Mouse (Mus musculus) thymus, postnatal 10 days (tissue): ENCODE data around the gene Akr1b3.
A peak's percentile ranks its signal among the peaks of the same experiment; 100 is the strongest.
"Not testable (repeated sequence)": the region's sequence is repeated elsewhere in the genome, so short reads cannot be mapped to it uniquely, and the experiment has no call there.

Experiments
- DNase-seq, 2 experiments: peaks; one replicate each; pipeline ENCODE4 v3.0.0; 2021; ENCODE audit warnings: low spot score in 2 of 2

The Akr1b3 gene

DNA sequence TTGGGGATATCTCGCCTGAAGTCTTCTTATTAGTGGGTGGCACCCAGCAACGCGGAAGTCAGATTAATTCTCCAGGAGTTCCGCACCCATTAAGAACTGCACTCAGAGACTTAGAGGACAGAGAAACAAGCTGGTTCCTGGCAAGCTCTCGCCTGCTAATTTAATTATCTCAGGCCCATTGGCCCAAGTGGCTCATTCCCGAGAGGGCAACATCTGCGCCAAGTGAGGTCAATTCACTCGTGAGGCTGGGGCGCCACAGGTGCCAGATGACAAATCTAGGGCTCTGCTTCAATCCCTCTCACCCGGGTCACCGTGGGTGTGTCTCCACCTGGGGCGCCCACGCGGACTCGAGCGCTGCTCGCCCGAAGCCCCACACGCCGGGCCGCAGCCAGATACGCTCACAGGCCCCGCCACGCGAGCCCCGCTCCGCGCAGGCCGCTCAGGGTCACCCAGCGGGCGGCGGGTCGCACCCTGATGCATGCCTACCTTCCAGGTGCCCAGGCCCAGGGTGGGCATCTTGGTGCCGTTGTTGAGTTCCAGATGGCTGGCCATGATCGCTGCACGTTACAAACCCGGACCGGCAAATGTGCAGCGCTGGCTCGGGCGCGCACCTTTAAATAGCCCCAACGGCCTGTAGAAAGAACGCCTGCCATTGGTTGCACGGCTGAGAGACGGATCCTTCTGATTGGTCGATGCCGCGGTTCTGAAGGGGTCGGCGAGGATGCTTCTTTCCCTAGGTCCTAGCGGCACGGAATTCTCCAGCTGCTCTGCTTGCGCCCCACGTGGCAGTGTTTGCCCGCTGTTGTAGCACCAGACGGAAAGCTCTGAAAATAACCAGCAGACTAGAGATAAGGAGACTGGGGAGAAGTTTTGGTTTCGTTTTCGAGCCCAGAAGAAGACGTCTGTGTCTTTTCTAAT is at the start of gene Akr1b3:
Gene Akr1b3, minus strand, starts transcription at position 625 of the 918 bp plus-strand sequence.
- DNase-seq, result peak; percentile 86 to 89

DNA sequence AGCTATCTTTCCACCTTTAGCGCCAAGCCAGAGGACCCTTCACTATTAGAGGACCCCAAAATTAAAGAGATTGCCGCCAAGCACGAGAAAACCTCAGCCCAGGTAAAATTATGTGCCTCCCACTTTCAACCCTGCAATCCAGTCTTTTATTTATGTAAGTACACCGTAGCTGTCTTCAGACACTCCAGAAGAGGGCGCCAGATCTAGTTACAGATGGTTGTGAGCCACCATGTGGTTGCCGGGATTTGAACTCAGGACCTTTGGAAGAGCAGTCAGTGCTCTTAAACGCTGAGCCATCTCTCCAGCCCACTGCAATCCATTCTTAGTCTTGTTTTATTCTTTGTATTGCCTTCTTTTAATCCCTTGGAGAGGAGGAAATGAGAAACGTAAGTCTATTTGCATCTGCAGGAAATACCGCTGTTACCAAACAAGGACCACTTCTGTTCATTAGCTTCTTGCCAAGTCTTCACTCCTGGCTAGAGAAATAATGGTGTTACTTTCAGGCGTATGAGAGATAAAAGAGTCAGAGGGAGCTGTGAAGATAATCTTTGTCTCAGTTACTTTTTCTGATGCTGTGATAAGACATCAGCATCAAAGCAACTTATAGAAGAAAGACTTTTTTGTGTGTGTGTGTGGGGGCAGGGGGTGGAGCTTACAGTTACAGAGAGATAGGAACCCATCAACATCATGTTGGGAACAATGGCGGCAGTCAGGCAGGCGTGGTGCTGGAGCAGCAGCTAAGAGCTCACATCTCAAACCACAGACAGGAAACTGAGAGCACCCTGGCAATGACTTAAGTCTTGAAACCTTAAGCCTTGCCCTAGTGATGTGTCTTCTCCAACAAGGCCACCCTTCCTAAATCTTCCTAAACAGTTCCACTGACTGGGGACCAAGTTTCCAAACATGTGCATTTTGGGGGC is 47.2 kb upstream of the Akr1b3 start:
- DNase-seq, result peak; percentile 23 to 35

DNA sequence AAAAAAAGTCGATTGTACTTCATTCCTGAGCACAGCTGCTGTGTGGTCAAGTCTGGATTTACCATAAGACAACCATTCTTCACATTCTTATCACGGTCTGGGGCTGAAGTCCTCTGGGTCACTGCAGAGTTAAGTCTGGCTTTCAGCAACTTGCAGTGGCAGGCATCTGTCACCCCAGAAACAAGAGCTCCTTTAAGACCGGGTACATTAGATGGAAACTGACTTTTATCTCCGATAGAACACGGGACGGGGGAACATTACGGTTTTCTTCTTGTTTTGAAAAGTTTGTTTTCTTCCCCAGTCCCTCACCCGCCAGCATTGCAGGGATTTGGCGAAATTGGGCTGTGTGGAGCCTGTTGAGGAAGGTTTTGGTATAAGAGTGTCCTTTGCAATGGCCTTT is 38.6 kb upstream of the Akr1b3 start:
- DNase-seq, result no peak

DNA sequence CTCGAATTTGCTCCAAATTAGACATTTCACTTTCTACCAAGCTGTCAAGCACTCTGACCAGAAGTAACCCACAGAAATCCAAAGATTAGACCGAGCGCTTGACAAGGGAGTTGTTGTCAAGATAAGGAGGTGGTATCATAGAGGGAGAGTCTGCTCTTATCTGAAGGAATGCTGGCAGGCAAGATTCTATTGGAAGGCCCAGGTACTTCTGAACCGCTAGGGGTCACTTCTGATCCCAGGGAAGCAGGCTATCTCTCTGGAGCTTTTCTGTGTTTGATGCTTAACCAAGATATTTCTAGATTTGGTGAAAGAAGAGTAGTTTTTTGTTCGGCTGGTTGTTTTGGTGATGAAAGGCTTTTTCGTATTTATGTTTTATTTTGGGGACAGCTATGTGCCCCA is 38.1 kb upstream of the Akr1b3 start:
- DNase-seq, result no peak

DNA sequence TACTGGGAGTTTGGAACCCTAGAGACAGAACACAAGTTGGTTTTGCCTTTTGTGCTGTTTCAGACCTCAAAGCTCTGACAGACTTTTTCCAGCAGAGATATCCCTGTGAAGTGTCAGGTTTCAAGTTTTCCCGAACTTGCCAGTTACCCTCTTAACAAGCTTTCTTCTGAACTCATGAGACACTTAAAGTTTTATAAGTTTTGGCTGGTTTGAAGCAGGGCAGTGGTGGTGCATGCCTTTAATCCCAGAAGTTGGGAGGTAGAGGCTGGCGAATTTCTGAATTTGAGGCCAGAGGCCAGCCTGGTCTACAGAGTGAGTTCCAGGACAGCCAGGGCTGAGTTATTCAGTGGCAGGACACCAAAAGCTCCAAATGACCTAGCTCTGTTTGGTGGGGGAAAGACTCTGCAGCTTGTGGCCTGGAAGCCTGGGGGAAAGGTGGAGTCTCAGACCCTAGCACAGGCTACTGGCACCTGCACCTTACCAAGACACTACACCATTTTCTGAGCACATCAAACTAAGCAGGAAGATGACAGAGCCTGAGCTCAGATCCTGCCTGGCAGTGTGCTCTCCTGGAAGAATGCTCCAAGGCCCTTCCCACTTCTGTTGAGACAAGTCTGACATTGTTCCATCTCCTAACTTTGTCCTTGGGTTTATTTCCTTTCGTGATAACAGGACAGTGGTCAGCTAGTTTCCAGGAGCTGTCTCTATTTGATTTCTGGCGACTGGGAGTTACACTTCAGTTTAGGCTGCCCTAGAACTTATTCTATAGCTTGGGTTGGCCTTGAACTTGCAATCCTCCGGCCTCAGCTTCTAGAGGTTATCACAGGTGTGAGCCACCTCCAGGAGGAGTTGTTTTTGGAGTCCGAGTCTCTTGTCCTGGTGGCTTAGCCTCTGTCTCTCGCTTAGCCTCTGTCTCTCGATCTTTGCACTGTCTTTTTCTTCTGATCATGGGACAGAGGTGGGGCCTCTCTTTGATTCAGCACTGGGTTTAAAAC is 37.4 kb upstream of the Akr1b3 start:
- DNase-seq, result no peak

DNA sequence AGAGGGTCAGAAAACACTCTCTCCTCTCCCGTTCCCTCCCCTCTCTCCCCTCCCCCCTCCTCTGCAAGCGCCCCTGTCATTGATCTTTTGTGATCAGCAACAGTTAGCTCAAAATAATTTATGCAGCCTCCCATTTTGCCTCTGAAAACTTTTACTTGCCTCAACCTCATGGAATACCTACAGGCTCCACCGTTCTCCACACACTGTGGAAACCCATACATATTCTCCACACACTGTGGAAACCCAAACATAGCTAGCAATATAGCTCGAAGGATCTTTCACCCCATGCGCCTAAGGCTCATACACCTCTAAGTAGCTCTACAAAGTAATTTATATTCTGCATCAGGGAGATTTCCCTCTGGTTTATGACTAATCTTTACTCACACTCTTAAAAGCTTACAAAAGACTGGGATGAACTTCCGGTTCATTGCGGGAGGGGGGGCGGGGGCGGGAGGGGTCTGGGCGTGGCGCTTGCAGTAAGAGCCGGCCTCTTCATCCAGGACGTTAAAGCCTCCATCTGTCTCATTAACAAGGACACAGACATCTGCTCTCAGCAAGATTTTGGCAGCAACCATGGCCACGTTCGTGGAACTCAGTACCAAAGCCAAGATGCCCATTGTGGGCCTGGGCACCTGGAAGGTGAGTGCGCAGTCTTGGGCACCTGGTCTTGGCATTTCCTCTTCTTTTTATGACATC is 36.5 kb upstream of the Akr1b3 start, which contains the start of gene Akr1b8:
Gene Akr1b8, plus strand, starts transcription at position 462 of the 696 bp plus-strand sequence.
- DNase-seq, result no peak

DNA sequence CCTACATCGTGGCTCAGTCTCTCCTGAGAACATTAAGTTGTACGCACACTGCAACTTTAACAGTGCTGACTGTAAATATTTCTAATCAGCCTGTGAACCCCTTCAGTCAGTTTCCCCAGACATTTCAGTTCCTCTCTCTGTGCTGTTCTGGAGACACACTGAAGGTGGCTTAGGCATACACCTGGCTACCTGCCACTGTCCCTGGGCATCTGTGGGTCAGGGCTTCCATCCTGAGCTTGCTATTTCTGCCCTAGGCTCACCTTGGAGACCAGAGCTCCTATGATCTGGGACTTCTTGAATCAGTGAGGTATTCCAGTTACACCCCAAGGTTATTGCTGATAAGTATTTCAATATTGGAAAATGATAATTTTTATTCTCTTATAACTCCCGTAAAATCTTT is 35.1 kb upstream of the Akr1b3 start:
- DNase-seq, result no peak

DNA sequence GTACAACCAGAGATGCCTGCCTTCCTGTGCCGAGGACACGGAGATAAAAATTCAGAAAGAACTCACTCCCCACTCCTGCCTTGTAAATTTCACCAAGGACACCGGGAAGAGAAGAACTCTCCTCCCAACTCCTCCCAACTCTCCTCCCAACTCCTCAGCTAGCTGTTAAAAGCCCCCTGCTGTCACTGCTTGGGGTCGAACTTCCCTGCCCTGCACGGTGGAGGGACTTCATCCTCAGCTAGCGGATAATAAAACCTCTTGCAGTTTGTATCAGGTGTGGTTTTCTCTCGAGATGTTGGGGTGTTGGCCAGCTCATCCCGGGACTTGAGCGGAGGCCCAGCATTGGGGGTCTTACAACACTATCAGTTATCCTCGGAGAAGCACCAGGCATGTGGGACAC is 34.2 kb upstream of the Akr1b3 start:
- DNase-seq, result not testable (repeated sequence)

DNA sequence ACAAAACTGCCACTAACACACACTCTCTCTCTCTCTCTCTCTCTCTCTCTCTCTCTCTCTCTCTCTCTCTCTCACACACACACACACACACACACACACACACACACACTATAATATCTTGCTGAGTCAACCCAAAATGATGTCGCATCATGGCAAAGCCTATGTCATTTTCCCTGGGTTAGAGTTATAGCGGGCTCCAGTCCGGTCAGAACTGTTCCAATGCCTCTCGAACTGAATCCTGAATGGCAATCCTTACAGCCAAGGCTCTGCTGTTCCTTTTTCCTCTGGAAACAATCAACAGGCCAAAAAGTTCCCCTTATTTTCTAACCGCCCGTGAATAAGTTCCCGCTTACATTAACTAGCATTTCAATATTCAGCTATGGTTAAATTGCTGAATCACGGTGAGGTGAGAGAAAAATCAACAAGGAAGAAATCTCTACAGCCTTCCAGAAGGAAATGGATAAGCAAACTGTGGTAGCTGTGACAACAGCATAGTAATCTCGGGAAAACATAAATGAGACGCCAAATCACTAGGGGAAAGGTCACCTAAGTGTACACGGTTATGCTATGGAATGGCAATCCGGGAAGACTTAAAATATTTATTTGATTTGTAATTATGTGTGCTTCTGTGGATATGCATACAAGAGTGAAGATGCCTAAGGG is 32.9 kb upstream of the Akr1b3 start:
- no peak for DNase-seq

DNA sequence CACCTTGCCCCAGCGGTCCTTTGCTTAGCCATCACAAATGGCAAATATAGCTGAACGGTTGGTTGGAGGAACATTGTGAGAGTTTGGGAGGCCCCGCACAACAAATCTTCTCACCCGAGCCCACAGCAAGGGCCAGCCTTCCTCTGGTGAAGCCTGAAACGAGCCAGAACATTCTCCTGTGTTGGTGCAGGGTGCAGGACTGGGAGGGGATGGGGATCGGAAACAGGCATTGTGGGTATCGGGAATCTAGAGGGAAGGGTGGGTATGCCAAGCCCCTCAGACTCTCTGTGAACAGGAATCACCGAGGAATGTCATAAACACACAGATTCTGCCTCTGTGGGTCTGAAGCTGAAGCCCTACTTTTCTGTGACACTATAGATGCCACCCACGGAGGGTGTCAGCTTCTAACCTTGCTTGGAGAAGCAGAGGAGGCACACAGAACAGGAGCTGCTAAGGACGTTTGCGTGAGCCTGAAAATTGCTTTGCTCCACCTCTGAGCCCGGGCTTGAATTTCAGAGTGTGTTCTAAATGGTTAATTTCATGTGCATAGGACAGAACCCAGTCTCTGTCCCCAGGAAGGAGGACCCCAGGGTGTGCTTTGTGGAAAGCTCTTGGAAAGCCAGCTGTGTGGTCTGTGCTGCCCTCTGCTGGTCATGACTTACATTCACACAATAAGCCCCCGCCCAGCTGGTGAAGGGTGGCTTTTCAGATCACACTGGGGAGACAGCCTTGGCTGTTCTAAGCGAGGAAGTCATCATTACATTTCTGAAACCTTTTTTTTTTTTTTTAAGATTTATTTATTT is 29.0 kb upstream of the Akr1b3 start:
- peak; percentile 49 to 78 for DNase-seq

DNA sequence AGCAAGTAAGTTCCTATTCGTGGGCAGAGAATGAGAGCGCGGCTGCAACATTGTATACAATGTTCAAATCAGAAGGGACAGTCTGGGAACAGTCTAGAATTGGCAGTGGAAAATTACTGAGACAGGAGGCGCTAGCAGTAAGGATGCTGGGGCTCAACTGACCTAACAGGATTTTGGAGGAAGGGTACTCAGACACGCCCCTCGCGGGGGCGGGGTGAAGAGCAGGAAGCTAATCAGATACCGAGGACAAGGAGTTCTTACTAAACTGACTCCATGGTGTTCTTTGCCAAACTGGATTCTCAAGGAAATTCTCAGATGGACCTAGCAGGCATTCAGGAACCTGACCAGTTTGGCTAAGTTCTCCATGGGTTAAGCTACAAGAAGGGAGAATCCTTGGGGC is 27.7 kb upstream of the Akr1b3 start:
- no peak for DNase-seq

DNA sequence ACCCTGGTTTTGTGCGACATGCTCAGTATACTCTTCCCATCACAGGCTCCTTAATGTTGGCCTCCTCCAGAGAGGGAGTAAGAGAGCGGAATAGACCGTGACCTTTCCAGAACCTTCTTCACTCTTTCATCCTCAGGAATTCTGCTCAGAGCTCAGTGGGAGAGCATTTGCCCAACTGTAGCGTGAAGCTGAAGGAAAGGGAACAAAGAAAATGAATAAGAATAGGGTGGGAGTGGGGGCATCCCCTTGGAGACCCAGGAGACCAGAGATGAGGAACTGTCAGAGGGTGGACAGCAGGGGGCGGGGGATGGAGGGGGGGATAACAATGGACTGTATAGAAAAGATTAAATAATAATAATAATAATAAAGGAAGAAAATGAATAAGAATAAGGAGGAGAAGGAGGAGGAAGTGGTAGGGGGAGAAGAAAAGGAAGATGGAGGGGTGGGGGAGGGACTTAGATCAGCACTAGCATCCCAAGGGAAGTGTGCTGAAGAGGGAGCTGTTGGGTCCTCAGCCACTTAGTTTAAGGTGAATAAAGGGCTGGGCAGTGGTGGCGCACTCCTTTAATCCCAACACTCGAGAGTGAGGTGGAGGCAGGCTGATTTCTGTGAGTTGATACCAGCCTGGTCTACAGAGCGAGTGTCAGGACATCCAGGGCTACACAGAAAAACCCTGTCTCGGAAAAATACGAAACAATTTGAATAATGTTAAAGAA is 27.0 kb upstream of the Akr1b3 start:
- DNase-seq, result no peak

DNA sequence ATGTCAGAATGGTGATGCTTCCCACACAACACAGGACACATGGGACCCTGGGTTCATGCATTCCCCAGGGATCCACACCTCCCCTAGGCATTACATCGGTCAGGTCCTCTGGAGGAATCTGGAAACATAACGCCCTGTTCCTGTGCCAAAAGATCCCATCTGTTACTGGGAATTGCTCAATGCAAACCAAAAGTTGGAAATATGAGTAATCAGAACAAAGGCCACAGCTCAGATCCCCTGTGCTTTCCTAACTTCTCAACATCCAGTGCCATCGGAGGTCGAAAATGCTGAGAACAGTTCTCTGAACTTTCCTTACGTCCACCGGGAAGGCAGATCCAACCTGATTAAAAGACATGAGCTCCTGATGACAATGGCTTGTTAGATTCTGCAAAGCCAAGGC is 26.1 kb upstream of the Akr1b3 start:
- no peak for DNase-seq

DNA sequence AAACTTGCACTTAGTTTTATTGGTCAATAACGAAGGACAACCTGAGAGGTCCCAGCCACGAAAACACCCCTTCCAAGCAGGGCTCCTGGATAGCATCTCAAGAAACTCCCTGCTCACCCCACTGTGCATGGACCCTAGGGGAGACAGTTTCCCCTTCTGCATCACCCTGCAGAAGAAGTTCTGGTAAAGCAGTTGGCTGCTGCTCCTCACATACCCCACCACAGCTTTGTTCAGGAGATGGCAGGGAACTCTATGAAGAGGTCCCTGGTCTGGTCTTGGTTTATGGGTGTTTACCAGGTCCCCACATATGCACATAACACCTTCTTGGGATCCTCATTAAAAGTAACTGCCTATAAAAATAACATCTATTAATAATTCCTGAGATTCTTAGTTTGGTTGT is 25.2 kb upstream of the Akr1b3 start:
- no peak for DNase-seq

DNA sequence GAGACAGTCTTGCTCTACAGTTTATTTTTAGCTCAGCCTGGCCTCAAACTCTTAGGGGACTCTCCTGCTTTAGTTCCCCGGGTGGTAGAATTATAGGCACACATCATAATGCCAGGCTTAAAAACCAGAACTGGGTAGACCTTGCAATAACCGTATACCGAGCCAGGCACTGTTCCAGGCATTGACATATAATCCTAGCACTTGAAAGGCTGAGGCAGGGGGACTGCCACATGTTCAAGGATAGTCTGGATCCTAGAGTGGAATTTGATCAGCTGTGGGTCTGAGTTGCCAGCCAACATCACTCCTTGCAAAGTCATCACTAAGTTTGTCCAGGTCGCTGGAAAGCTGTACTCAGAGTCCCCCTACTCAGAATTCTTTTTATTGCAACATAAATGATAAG is 24.7 kb upstream of the Akr1b3 start:
- DNase-seq, result no peak

DNA sequence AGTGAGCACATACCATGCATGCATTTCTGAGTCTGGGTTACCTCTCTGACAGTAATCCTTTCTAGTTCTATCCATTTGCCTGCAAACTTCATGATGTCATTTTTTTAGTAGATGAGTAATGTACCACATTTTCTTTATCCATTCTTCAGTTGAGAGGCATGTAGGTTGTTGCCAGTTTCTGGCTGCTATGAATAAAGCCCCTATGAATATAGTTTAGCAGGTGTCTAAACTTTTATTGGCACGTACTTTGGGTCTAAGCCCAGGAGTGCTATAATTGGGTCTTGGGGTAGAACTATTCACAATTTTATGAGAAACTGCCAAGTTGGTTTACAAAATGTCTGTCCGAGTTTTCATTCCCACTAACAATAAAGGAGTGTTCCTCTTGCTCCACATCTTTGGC is 20.5 kb upstream of the Akr1b3 start:
- no peak for DNase-seq

DNA sequence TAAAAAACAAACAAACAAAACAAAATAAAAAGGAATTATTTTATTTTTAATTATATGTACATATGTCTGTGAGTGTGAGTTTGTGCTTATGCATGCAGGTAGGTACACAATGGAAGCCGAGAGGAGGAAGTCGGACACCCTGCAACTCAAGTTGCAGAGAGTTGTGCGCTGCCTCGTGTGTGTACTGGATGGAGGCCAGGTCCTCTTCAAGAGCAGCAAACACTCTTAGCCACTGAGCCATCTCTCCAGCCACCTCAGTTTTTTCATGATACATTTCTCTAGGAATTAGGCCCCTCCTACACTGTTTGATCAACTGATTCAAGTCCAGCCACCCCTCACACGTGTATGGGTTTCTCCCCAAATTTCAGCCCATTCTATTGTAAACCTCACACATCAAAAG is 17.4 kb upstream of the Akr1b3 start:
- no peak for DNase-seq

DNA sequence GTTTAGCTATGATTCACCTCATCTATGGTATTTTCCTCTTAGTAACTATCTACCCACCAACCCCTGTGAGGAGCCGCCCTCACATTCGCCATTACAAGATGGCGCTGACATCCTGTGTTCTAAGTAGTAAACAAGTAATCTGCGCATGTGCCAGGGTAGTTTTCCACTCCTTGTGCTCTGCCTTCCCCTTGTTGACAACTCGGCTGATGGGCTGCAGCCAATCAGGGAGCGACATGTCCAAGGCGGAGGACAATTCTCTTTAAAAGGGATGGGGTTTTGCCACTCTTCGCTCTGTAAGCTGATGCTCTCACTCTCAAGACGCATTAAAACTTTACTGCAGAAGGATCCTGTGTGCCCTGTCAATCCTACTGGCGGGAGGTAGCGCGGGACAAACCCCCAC is 14.5 kb upstream of the Akr1b3 start:
- not testable (repeated sequence) for DNase-seq

DNA sequence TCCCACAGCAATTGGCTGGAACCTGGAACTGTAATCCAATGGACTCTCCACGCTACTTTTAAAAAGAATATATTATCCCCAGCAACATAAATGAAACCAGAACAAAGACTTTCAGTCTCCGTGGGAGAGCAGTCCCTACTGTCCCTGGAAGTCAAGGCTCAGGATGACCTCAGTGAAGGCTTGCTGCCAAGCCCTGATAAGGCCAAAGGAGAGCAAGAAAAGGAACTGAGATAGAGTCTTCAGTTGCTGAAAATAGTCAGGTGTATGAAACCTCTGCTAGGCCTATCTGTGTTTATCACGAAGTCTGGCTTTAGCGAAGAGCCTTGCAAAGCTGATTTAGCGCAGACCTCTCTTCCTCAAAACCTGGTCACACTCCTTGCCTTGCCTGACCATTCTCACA is 14.1 kb upstream of the Akr1b3 start:
- no peak for DNase-seq
